Mouse (Mus musculus) erythroblast, embryonic 14.5 days (primary cell): ENCODE measurements around the gene March1. TPM values are rescaled to one million over a fixed set of nuclear protein-coding genes. Genes with fewer than 3 reads are reported as not detected.

Experiments
- H3K27me3 ChIP-seq: 2 replicates; pipeline ENCODE4 v1.6.1; 2012; ENCODE audit warnings: inconsistent platforms; ENCODE audit not compliant: control insufficient read depth
- H3K36me3 ChIP-seq: 2 replicates; pipeline ENCODE4 v1.6.1; 2012; ENCODE audit warnings: mild to moderate bottlenecking, inconsistent platforms; ENCODE audit not compliant: control insufficient read depth
- H3K4me1 ChIP-seq: 2 replicates; pipeline ENCODE4 v1.6.1; 2012; ENCODE audit warnings: inconsistent platforms; ENCODE audit not compliant: control insufficient read depth
- H3K4me3 ChIP-seq: replicated peaks from 2 replicates; pipeline ENCODE3; 2012; ENCODE audit warnings: moderate library complexity, mild to moderate bottlenecking, inconsistent platforms
- H3K9me3 ChIP-seq: 2 replicates; pipeline ENCODE4 v1.6.1; 2012; ENCODE audit warnings: low read length, inconsistent platforms, mixed read lengths; ENCODE audit not compliant: control insufficient read depth
- GATA1 ChIP-seq: IDR thresholded peaks from 2 replicates; pipeline ENCODE4 v1.6.1; 2012; ENCODE audit warnings: low read length, inconsistent platforms, mixed read lengths
- TAL1 ChIP-seq: IDR thresholded peaks from 3 replicates; pipeline ENCODE4 v1.6.1; 2012; ENCODE audit warnings: low read length, inconsistent platforms, mixed read lengths
- polyA plus RNA-seq: library from polyadenylated mRNA; stranded (reverse); fragments of >175 nt; gene quantifications from 2 replicates; pipeline ENCODE4 v1.2.3, GENCODE M21; 2012

March1 gene
- polyA plus RNA-seq: not detected in 2 replicates

GRCm38 (mm10) chr8:65617871-65618751, at the start of gene March1:
Gene March1, plus strand, starts transcription at chr8:65617900.
- peaks cover 8% of the 10 kb centered on the region; the same call in 1 of the 2 replicates for H3K27me3 ChIP-seq
- no peaks in the 10 kb centered on the region for H3K4me1 ChIP-seq
- TF ChIP-seq TAL1: no peak
- TF ChIP-seq GATA1: no peak
- H3K9me3 ChIP-seq: peaks cover 5% of the 10 kb centered on the region
- no peaks in the 10 kb centered on the region for H3K36me3 ChIP-seq
- H3K4me3 ChIP-seq: no peak within 1 kb of the TSS

- H3K36me3 ChIP-seq: no peaks in the 10 kb centered on the region
- H3K9me3 ChIP-seq: no peaks in the 10 kb centered on the region
- no peaks in the 10 kb centered on the region for H3K27me3 ChIP-seq
- H3K4me3 ChIP-seq: no peak overlapping the region
- no peaks in the 10 kb centered on the region for H3K4me1 ChIP-seq
- TF ChIP-seq TAL1: no peak
- TF ChIP-seq GATA1: no peak
Measured at GRCm38 (mm10) chr8:65586909-65587308, 30.8 kb upstream of the March1 start.

- TF ChIP-seq TAL1: no peak
- no peak for TF ChIP-seq GATA1
Measured at GRCm38 (mm10) chr8:65603241-65603640, 14.5 kb upstream of the March1 start.

GRCm38 (mm10) chr8:65609509-65609908, 8.2 kb upstream of the March1 start:
- no peaks in the 10 kb centered on the region for H3K4me1 ChIP-seq
- no peaks in the 10 kb centered on the region for H3K36me3 ChIP-seq
- TF ChIP-seq GATA1 (no peak), TAL1 (no peak)
- no peaks in the 10 kb centered on the region for H3K27me3 ChIP-seq
- no peak overlapping the region for H3K4me3 ChIP-seq
- H3K9me3 ChIP-seq: 0 out of 2 replicates have a peak, but pooled peaks cover under 1% of the 10 kb centered on the region

More at GRCm38 (mm10) chr8:65603241-65603640, 14.5 kb upstream of the March1 start:
- Histone ChIP-seq H3K9me3 (0 out of 2 replicates have a peak, but pooled peaks cover 2% of the 10 kb centered on the region), H3K27me3 (no peaks in the 10 kb centered on the region), H3K4me1 (no peaks in the 10 kb centered on the region), H3K36me3 (no peaks in the 10 kb centered on the region), H3K4me3 (no peak overlapping the region)

GRCm38 (mm10) chr8:65618966-65619365, 1.3 kb downstream of the March1 start:
- Histone ChIP-seq H3K9me3 (peaks cover 5% of the 10 kb centered on the region), H3K27me3 (peaks cover 8% of the 10 kb centered on the region; the same call in 1 of the 2 replicates), H3K4me3 (no peak overlapping the region), H3K4me1 (no peaks in the 10 kb centered on the region), H3K36me3 (no peaks in the 10 kb centered on the region)
- TF ChIP-seq GATA1 (no peak), TAL1 (no peak)

GRCm38 (mm10) chr8:65644931-65645330, 27.2 kb downstream of the March1 start:
- no peaks in the 10 kb centered on the region for H3K27me3 ChIP-seq
- H3K9me3 ChIP-seq: no peaks in the 10 kb centered on the region
- no peaks in the 10 kb centered on the region for H3K4me1 ChIP-seq
- TF ChIP-seq TAL1: no peak
- no peak overlapping the region for H3K4me3 ChIP-seq
- no peaks in the 10 kb centered on the region for H3K36me3 ChIP-seq

GRCm38 (mm10) chr8:65645502-65645901, 27.8 kb downstream of the March1 start:
- no peaks in the 10 kb centered on the region for H3K4me1 ChIP-seq
- TF ChIP-seq GATA1: no peak
- TF ChIP-seq TAL1: no peak
- no peak overlapping the region for H3K4me3 ChIP-seq
- no peaks in the 10 kb centered on the region for H3K9me3 ChIP-seq
- H3K36me3 ChIP-seq: no peaks in the 10 kb centered on the region
- H3K27me3 ChIP-seq: no peaks in the 10 kb centered on the region

- H3K27me3 ChIP-seq: no peaks in the 10 kb centered on the region
Measured at GRCm38 (mm10) chr8:65645945-65646344, 28.2 kb downstream of the March1 start.

GRCm38 (mm10) chr8:65655924-65656323, 38.2 kb downstream of the March1 start:
- Histone ChIP-seq H3K9me3 (no peaks in the 10 kb centered on the region; the same call in 1 of the 2 replicates), H3K27me3 (no peaks in the 10 kb centered on the region), H3K4me1 (no peaks in the 10 kb centered on the region), H3K4me3 (no peak overlapping the region), H3K36me3 (no peaks in the 10 kb centered on the region)
- TF ChIP-seq GATA1 (no peak), TAL1 (no peak)

More at GRCm38 (mm10) chr8:65645945-65646344, 28.2 kb downstream of the March1 start:
- no peak for TF ChIP-seq TAL1
- H3K4me3 ChIP-seq: no peak overlapping the region
- H3K36me3 ChIP-seq: no peaks in the 10 kb centered on the region
- no peaks in the 10 kb centered on the region for H3K4me1 ChIP-seq
- no peaks in the 10 kb centered on the region for H3K9me3 ChIP-seq
